ENCODE assay signal across 7 mouse cellular contexts in genomic region chr17:84188374-84188961, GRCm38 (mm10). TPM values are rescaled to one million over a fixed set of nuclear protein-coding genes. Genes with fewer than 3 reads are reported as not detected.
DNase-seq lines count a peak whose midpoint lies in the region; ATAC-seq and TF ChIP-seq lines count a peak whose summit lies in the region.

No protein-coding gene starts in this region.

- H3K9me3 ChIP-seq in embryonic facial prominence, embryonic 10.5 days, result no peaks in the 10 kb centered on the region
- no peaks in the 10 kb centered on the region for H3K9me3 ChIP-seq in limb, embryonic 11.5 days (ENCODE audit: control insufficient read depth, low read length)
- no peaks in the 10 kb centered on the region for H3K9me3 ChIP-seq in midbrain, embryonic 13.5 days

- H3K27ac ChIP-seq in embryonic facial prominence, embryonic 10.5 days (replicated peaks), result peak overlapping the region; percentile 97
- peak overlapping the region; percentile 94 for H3K27ac ChIP-seq in limb, embryonic 11.5 days (replicated peaks; ENCODE audit: low read depth, low read length)
- H3K27ac ChIP-seq in midbrain, embryonic 13.5 days, result peak overlapping the region; percentile 76
- H3K27ac ChIP-seq in small intestine, adult 2 months (ENCODE audit: insufficient read depth, low read depth, low read length), result peak overlapping the region; percentile 97

- peaks cover 44% of the 10 kb centered on the region for H3K4me1 ChIP-seq in embryonic facial prominence, embryonic 10.5 days
- H3K4me1 ChIP-seq in limb, embryonic 11.5 days (ENCODE audit: control insufficient read depth, insufficient read depth, low read length), result peaks cover 19% of the 10 kb centered on the region
- H3K4me1 ChIP-seq in midbrain, embryonic 13.5 days (replicated peaks), result peaks cover 31% of the 10 kb centered on the region
- peaks cover 16% of the 10 kb centered on the region for H3K4me1 ChIP-seq in small intestine, adult 2 months (ENCODE audit: control insufficient read depth, insufficient read depth, insufficient read length, low read length)

- H3K4me2 ChIP-seq in limb, embryonic 11.5 days (ENCODE audit: low read depth, severe bottlenecking), result peak overlapping the region; percentile 88
- H3K4me2 ChIP-seq in midbrain, embryonic 13.5 days (replicated peaks), result peak overlapping the region; percentile 80

- H3K9ac ChIP-seq in limb, embryonic 11.5 days (ENCODE audit: low read length), result peak overlapping the region; percentile 82
- H3K9ac ChIP-seq in midbrain, embryonic 13.5 days (replicated peaks), result peak overlapping the region; percentile 70

- DNase-seq in adrenal gland, adult 8-10 months, result peak; percentile 98
- DNase-seq in embryonic facial prominence, embryonic 10.5 days (ENCODE audit: low spot score), result peak; percentile 92
- DNase-seq in kidney, adult 11 months, result peak; percentile 98
- peak; percentile 91 for DNase-seq in limb, embryonic 11.5 days (ENCODE audit: low spot score)

- 2% methylated on average over 38 of the region's 38 CpGs for WGBS in embryonic facial prominence, embryonic 10.5 days
- under 1% methylated on average over 38 of the region's 38 CpGs for WGBS in limb, embryonic 11.5 days
- 1% methylated on average over 38 of the region's 38 CpGs for WGBS in midbrain, embryonic 13.5 days
- WGBS in small intestine, adult 2 months, result under 1% methylated on average over 38 of the region's 38 CpGs

- peak overlapping the region; percentile 76 for H3K4me3 ChIP-seq in embryonic facial prominence, embryonic 10.5 days
- peak overlapping the region; percentile 60 for H3K4me3 ChIP-seq in limb, embryonic 11.5 days (ENCODE audit: low read depth, low read length)
- H3K4me3 ChIP-seq in midbrain, embryonic 13.5 days (replicated peaks), result peak overlapping the region; percentile 65
- H3K4me3 ChIP-seq in small intestine, adult 2 months (ENCODE audit: low read depth, low read length), result peak overlapping the region; percentile 77

- peak; percentile 54 for ATAC-seq in granulocyte monocyte progenitor cell, adult 5-6 weeks (replicated peaks; ENCODE audit: poor library complexity, severe bottlenecking)
- ATAC-seq in limb, embryonic 11.5 days (ENCODE audit: insufficient number of reproducible peaks, low FRiP score, low TSS enrichment, low read depth), result peak; percentile 79
- ATAC-seq in midbrain, embryonic 13.5 days, result peak; percentile 81

- peaks cover 46% of the 10 kb centered on the region for H3K36me3 ChIP-seq in embryonic facial prominence, embryonic 10.5 days (replicated peaks)
- peaks cover 18% of the 10 kb centered on the region for H3K36me3 ChIP-seq in limb, embryonic 11.5 days (ENCODE audit: control insufficient read depth, insufficient read depth, low read length)
- H3K36me3 ChIP-seq in midbrain, embryonic 13.5 days, result peaks cover 10% of the 10 kb centered on the region
- peaks cover 27% of the 10 kb centered on the region for H3K36me3 ChIP-seq in small intestine, adult 2 months (ENCODE audit: control insufficient read depth, insufficient read depth, low read length)

- H3K27me3 ChIP-seq in embryonic facial prominence, embryonic 10.5 days (replicated peaks; ENCODE audit: low read depth, poor library complexity, severe bottlenecking), result no peaks in the 10 kb centered on the region
- no peaks in the 10 kb centered on the region for H3K27me3 ChIP-seq in limb, embryonic 11.5 days (ENCODE audit: control insufficient read depth, insufficient read depth, low read length)
- peaks cover 12% of the 10 kb centered on the region for H3K27me3 ChIP-seq in midbrain, embryonic 13.5 days
- no peaks in the 10 kb centered on the region for H3K27me3 ChIP-seq in small intestine, adult 2 months (ENCODE audit: control insufficient read depth, insufficient read depth, low read length)

- TF ChIP-seq CTCF in small intestine, adult 2 months (IDR thresholded peaks at IDR 0.05; ENCODE audit: extremely low read depth, insufficient read length, insufficient replicate concordance, low read depth, low read length), result 0 out of 2 replicates have a peak, but pooled peaks have one; percentile 5

- peak; percentile 26; the same call in 1 of the 2 replicates for TF ChIP-seq POLR2A in small intestine, adult 2 months (IDR thresholded peaks at IDR 0.05; ENCODE audit: low read depth, low read length)

RNA-seq across cellular contexts. Expression of gene Zfp36l2, which starts 0.7 kb away (rescaled TPM):
- 10 to 100 TPM; 52.8 to 74.4 (median 54.2) TPM for total RNA-seq in adrenal gland, adult 8-10 months (2022)
- 10.8 and 12.0 TPM in 2 replicates for polyA plus RNA-seq in embryonic facial prominence, embryonic 10.5 days (2016; fragmentation: Nextera tagmentation; extraction: Ambion mirVana)
- total RNA-seq in granulocyte monocyte progenitor cell, adult 5-6 weeks (2014; fragmentation: Nextera tagmentation), result 199 TPM in 2 replicates
- 91.5 and 99.4 TPM in 2 replicates for total RNA-seq in granulocyte monocyte progenitor cell, adult 5-6 weeks (2017)
- polyA plus RNA-seq in limb, embryonic 11.5 days (2014; fragmentation: Nextera tagmentation; extraction: Ambion mirVana), result 24.7 and 27.2 TPM in 2 replicates
- polyA plus RNA-seq in midbrain, embryonic 13.5 days (2015; fragmentation: Nextera tagmentation; extraction: Ambion mirVana), result 3.6 and 4.4 TPM in 2 replicates
- polyA plus RNA-seq in small intestine, adult 2 months (2012; rRNA removed), result 124 and 220 TPM in 2 replicates

Comparison
In these comparisons a context has a peak if more than half of its experiments do, and no peak if none do; other contexts are left out.
1. Peak in every context shown above with its lines: DNase-seq, ATAC-seq, H3K4me3 ChIP-seq and H3K27ac ChIP-seq.